Mouse (Mus musculus): ENCODE measurements around the gene Poldip2. TPM values are rescaled to one million over a fixed set of nuclear protein-coding genes. Genes with fewer than 3 reads are reported as not detected.
A peak's percentile ranks its signal among the peaks of the same experiment; 100 is the strongest.

The Poldip2 gene
- polyA plus RNA-seq (2015; fragmentation: Nextera tagmentation; extraction: Ambion mirVana), result 185 and 190 TPM in 2 replicates

GRCm38 (mm10) chr11:78512025-78512957 lies at the start of gene Poldip2, which contains the start of gene Tmem199:
Gene Poldip2 (plus strand): TSS chr11:78512193.
Gene Tmem199 (minus strand): TSS chr11:78512172.
- no peaks in the 10 kb centered on the region for H3K27me3 ChIP-seq
- ATAC-seq (ENCODE audit: low FRiP score), result peak; percentile 95
- H3K27ac ChIP-seq, result peak within 1 kb of the TSS; percentile 91
- under 1% methylated on average over 60 of the region's 67 CpGs for WGBS
- peaks cover 21% of the 10 kb centered on the region for H3K4me1 ChIP-seq (replicated peaks)
- H3K4me3 ChIP-seq, result peak within 1 kb of the TSS; percentile 88
- H3K9ac ChIP-seq, result peak within 1 kb of the TSS; percentile 97
- H3K9me3 ChIP-seq, result no peaks in the 10 kb centered on the region
- H3K36me3 ChIP-seq, result peaks cover 48% of the 10 kb centered on the region
- H3K4me2 ChIP-seq, result peak within 1 kb of the TSS; percentile 94

GRCm38 (mm10) chr11:78462669-78463068 lies 49.3 kb upstream of the Poldip2 start:
- Histone ChIP-seq H3K4me2 (no peak overlapping the region), H3K36me3 (no peaks in the 10 kb centered on the region), H3K4me1 (replicated peaks) (peaks cover 16% of the 10 kb centered on the region), H3K9me3 (no peaks in the 10 kb centered on the region), H3K27ac (no peak overlapping the region), H3K27me3 (no peaks in the 10 kb centered on the region), H3K4me3 (no peak overlapping the region), H3K9ac (no peak overlapping the region)
- ATAC-seq (ENCODE audit: low FRiP score), result no peak
- 81% methylated on average over 5 of the region's 5 CpGs for WGBS

GRCm38 (mm10) chr11:78463286-78464036 lies 48.5 kb upstream of the Poldip2 start:
- Histone ChIP-seq H3K4me1 (replicated peaks) (peaks cover 16% of the 10 kb centered on the region), H3K36me3 (no peaks in the 10 kb centered on the region), H3K27me3 (no peaks in the 10 kb centered on the region), H3K4me3 (no peak overlapping the region), H3K9ac (no peak overlapping the region), H3K4me2 (no peak overlapping the region), H3K9me3 (no peaks in the 10 kb centered on the region), H3K27ac (no peak overlapping the region)
- ATAC-seq (ENCODE audit: low FRiP score), result no peak
- 69% methylated on average over 13 of the region's 13 CpGs for WGBS

- H3K27me3 ChIP-seq, result no peaks in the 10 kb centered on the region
- H3K4me1 ChIP-seq (replicated peaks), result peaks cover 16% of the 10 kb centered on the region
- peak overlapping the region; percentile 63 for H3K4me2 ChIP-seq
- peak overlapping the region; percentile 56 for H3K4me3 ChIP-seq
- peak overlapping the region; percentile 87 for H3K27ac ChIP-seq
- peak overlapping the region; percentile 77; the same call in 1 of the 2 replicates for H3K9ac ChIP-seq
- H3K9me3 ChIP-seq, result no peaks in the 10 kb centered on the region
- no peak for ATAC-seq (ENCODE audit: low FRiP score)
- no peaks in the 10 kb centered on the region for H3K36me3 ChIP-seq
- 27% methylated on average over 9 of the region's 9 CpGs for WGBS
Observed at GRCm38 (mm10) chr11:78465116-78465515, 46.9 kb upstream of the Poldip2 start.

DNA sequence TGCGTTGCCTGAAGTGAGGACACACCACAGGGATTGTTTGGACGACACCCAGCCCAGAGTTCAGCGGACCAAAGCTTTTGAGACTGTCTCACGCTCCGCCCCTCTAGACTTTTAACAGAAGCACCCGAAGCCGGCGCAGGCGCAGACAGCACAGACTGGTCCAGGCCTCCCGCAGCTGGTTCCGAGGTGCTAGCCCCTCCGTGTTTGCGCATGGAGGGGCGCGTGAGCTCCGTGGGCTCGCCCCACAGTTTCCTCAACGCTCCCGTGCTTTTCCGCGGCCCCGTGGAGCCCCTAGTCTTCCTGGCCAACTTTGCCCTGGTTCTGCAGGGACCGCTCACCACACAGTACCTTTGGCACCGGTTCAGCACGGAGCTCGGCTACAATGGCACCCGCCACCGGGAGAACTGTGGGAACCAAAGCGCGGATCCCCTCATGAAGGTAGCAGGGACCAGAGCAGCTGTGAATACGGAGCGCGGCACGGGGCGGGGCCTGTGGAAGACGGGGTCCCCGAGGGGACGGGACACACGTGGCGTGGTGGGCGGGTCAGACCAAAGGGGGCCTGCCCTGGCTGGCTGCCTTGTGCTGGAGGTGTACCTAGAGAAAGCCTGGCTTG lies 46.3 kb upstream of the Poldip2 start, which contains the start of gene Slc46a1:
Slc46a1 (plus strand) TSS at position 130 of the 613 bp plus-strand sequence.
- WGBS, result 0% methylated on average over 41 of the region's 41 CpGs
- no peaks in the 10 kb centered on the region for H3K9me3 ChIP-seq

DNA sequence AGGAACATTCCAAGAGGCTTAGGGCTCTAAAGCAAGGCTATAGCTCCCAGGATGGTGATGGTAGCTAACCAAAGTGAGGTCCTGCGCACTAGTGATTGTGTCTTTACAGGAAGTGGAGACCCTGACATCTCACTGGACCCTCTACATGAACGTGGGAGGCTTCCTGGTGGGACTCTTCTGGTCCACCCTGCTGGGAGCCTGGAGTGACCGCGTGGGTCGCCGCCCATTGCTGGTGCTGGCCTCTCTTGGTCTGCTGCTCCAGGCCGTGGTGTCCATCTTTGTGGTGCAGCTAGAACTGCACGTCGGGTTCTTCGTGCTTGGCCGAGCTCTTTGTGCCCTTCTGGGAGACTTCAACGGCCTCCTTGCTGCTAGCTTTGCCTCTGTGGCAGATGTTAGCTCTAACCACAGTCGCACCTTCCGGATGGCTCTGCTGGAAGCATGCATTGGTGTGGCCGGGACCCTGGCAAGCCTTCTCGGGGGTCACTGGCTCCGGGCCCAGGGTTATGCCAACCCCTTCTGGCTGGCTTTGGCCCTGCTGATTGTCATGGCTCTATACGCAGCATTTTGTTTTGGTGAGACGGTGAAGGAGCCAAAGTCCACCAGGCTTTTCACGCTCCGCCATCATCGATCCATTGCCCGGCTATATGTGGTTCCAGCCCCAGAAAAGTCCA lies 45.6 kb upstream of the Poldip2 start:
- H3K36me3 ChIP-seq, result peaks cover 10% of the 10 kb centered on the region
- peak overlapping the region; percentile 63 for H3K4me2 ChIP-seq
- H3K27ac ChIP-seq, result peak overlapping the region; percentile 87
- H3K4me3 ChIP-seq, result peak overlapping the region; percentile 56
- H3K27me3 ChIP-seq, result no peaks in the 10 kb centered on the region
- no peaks in the 10 kb centered on the region for H3K9me3 ChIP-seq
- 54% methylated on average over 23 of the region's 23 CpGs for WGBS
- peaks cover 16% of the 10 kb centered on the region for H3K4me1 ChIP-seq (replicated peaks)
- H3K9ac ChIP-seq, result peak overlapping the region; percentile 77
- peak; percentile 39; the same call in 1 of the 2 replicates for ATAC-seq (ENCODE audit: low FRiP score)

More for the DNA sequence above, 46.3 kb upstream of the Poldip2 start, which contains the start of gene Slc46a1:
- H3K4me2 ChIP-seq, result peak within 1 kb of the TSS; percentile 63
- H3K36me3 ChIP-seq, result peaks cover 5% of the 10 kb centered on the region
- peak within 1 kb of the TSS; percentile 56 for H3K4me3 ChIP-seq
- peak within 1 kb of the TSS; percentile 87 for H3K27ac ChIP-seq
- H3K9ac ChIP-seq, result peak within 1 kb of the TSS; percentile 77
- H3K4me1 ChIP-seq (replicated peaks), result peaks cover 16% of the 10 kb centered on the region
- H3K27me3 ChIP-seq, result no peaks in the 10 kb centered on the region
- ATAC-seq (ENCODE audit: low FRiP score), result peak; percentile 95

GRCm38 (mm10) chr11:78467515-78467914 lies 44.5 kb upstream of the Poldip2 start:
- Histone ChIP-seq H3K27me3 (no peaks in the 10 kb centered on the region), H3K4me3 (no peak overlapping the region), H3K4me1 (replicated peaks) (peaks cover 16% of the 10 kb centered on the region), H3K27ac (no peak overlapping the region), H3K4me2 (no peak overlapping the region), H3K9ac (no peak overlapping the region), H3K36me3 (peaks cover 22% of the 10 kb centered on the region), H3K9me3 (no peaks in the 10 kb centered on the region)
- 91% methylated on average over 7 of the region's 7 CpGs for WGBS
- no peak for ATAC-seq (ENCODE audit: low FRiP score)

DNA sequence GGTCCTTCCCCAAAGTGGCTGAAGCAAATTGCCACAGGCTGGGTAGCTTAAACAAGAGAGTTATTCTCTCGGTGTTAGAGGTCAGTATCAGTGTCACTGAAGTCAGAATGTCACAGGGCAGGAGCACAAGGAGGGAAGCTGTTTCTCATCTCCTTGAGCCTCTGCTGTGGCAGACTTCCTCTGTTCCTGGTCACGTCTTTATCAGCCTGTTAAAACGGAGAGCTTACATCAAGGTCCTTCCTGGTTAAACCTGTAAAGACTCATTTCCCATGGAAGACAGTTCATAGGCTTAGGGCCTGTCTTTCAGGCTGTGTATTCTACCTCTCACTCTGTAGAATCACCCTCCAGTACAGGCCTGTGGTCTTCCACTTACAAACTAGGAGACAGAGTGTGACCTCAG lies 44.1 kb upstream of the Poldip2 start:
- H3K9me3 ChIP-seq, result no peaks in the 10 kb centered on the region
- H3K4me2 ChIP-seq, result no peak overlapping the region
- no peak overlapping the region for H3K4me3 ChIP-seq
- H3K36me3 ChIP-seq, result peaks cover 26% of the 10 kb centered on the region
- no peak overlapping the region for H3K27ac ChIP-seq
- WGBS, result 69% methylated on average over 3 of the region's 3 CpGs
- peaks cover 16% of the 10 kb centered on the region for H3K4me1 ChIP-seq (replicated peaks)
- H3K9ac ChIP-seq, result no peak overlapping the region
- ATAC-seq (ENCODE audit: low FRiP score), result no peak
- H3K27me3 ChIP-seq, result no peaks in the 10 kb centered on the region

DNA sequence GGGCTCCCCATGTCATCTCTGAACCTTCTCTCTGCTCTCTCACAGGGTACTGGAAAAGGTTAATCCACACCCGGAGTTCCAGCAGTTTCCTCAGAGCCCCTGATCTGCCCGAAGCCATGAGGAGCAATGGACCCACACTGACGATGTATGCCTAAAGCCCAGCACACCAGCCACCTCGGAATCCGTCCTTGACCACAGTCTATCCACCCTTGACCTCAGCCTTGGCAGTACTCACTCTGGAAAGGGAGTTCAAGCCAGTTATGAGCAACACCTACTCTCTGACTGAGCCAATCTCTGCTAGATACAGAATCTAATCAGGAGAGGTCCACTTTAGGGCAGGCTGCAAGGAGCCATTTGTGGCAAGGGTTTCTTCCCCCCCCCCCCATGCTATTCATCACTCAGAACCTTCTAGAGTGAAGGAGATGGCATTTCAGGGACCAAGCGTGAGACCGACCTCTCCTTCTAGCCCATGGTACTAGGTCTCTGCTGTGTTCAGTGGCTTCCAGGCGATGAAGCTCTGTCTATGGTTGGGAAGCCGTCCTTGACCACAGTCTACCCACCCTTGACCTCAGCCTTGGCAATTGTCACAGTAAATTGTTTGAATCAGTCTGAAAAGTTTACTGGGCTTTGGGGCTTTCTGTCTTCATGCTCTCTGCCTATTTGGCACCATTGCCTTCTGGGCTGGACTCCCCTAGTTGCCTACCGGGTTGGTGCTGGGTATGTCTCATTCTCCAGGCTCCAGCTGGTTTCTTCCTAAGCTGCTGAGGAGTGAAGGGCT lies 40.5 kb upstream of the Poldip2 start:
- WGBS, result 89% methylated on average over 10 of the region's 10 CpGs
- H3K4me3 ChIP-seq, result no peak overlapping the region
- no peaks in the 10 kb centered on the region for H3K27me3 ChIP-seq
- H3K27ac ChIP-seq, result no peak overlapping the region
- ATAC-seq (ENCODE audit: low FRiP score), result no peak
- H3K4me2 ChIP-seq, result no peak overlapping the region
- no peak overlapping the region for H3K9ac ChIP-seq
- peaks cover 4% of the 10 kb centered on the region for H3K4me1 ChIP-seq (replicated peaks)
- H3K9me3 ChIP-seq, result no peaks in the 10 kb centered on the region
- H3K36me3 ChIP-seq, result peaks cover 51% of the 10 kb centered on the region

- H3K4me2 ChIP-seq, result no peak overlapping the region
- H3K36me3 ChIP-seq, result peaks cover 68% of the 10 kb centered on the region
- H3K27me3 ChIP-seq, result no peaks in the 10 kb centered on the region
- WGBS, result 78% methylated on average over 3 of the region's 3 CpGs
- no peaks in the 10 kb centered on the region for H3K9me3 ChIP-seq
- H3K27ac ChIP-seq, result no peak overlapping the region
- H3K4me1 ChIP-seq (replicated peaks), result no peaks in the 10 kb centered on the region
- no peak overlapping the region for H3K4me3 ChIP-seq
- no peak overlapping the region for H3K9ac ChIP-seq
- no peak for ATAC-seq (ENCODE audit: low FRiP score)
Observed at GRCm38 (mm10) chr11:78475289-78475688, 36.7 kb upstream of the Poldip2 start.

- Histone ChIP-seq H3K27me3 (peaks cover 19% of the 10 kb centered on the region), H3K9ac (no peak overlapping the region), H3K4me2 (no peak overlapping the region), H3K27ac (no peak overlapping the region), H3K4me3 (no peak overlapping the region), H3K9me3 (no peaks in the 10 kb centered on the region), H3K4me1 (replicated peaks) (no peaks in the 10 kb centered on the region), H3K36me3 (peaks cover 92% of the 10 kb centered on the region)
- 64% methylated on average over 7 of the region's 7 CpGs for WGBS
- ATAC-seq (ENCODE audit: low FRiP score), result no peak
Observed at GRCm38 (mm10) chr11:78483639-78484038, 28.4 kb upstream of the Poldip2 start.

Data from hindbrain, embryonic 13.5 days (tissue).